ENCODE assay signal across 8 mouse cellular contexts in the genomic region with DNA sequence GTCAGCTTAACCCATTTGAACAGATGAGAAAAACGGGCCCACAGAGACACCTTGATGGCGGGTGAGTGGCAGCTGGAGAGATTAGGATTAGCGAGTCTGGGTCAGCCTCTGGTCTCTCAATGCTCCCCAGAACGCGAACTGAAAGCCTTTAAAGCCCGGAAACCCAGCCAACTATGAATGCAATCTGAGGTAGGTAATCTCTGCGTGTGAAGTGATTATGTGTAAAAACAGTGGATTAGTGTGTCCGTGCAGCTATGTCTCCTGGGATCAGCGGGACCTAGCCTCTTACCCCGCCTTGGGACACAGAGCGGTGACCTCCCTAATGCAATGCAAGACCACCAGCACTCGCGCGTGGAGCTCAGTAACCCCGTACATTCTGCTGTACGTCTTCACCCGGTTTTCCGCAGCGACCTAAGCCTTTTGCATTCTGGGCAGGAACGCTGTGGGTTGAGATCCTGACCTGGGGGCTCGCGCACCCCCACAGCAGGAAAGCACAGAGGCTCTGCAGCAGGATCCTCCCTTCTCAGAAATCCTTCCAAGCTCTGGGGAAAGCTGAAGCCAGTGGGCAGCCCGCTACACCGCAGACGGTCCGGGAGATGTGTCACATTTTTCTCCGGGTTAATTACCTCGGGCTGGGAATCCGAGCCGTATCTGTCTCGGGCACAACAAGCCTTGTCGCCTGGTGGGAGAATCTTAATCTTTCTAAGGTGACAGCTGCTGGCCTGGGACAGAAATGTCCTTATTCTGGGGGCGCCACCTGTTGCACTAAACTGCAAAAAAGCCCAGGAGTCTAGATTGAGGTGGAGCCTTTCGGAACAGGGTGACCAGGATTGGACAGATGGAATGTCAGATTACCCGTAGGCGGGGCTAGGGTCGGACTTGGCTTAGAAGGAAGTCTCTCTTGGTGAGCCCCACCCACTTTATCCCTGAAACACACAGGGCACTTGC. TPM values are rescaled to one million over a fixed set of nuclear protein-coding genes. Genes with fewer than 3 reads are reported as not detected.
DNase-seq lines count a peak whose midpoint lies in the region; ATAC-seq and TF ChIP-seq lines count a peak whose summit lies in the region.

Gene Tmem9 (plus strand): TSS at position 940 of the 948 bp plus-strand sequence.

- TF ChIP-seq CTCF in E14TG2a.4 (conservative IDR thresholded peaks at IDR 0.05; ENCODE audit: low read length) = no peak
- TF ChIP-seq CTCF in bone marrow macrophage, adult 2 months (IDR thresholded peaks at IDR 0.05; ENCODE audit: low read depth, low read length) = no peak
- no peak for TF ChIP-seq CTCF in heart, postnatal 0 days (IDR thresholded peaks at IDR 0.05; ENCODE audit: low read depth)
- TF ChIP-seq CTCF in liver, postnatal 0 days (IDR thresholded peaks at IDR 0.05; ENCODE audit: low read depth) = 0 out of 2 replicates have a peak, but pooled peaks have one; percentile 16

- no peaks in the 10 kb centered on the region for H3K9me3 ChIP-seq in E14TG2a.4 (ENCODE audit: low read length)
- H3K9me3 ChIP-seq in forebrain, embryonic 13.5 days (replicated peaks) = no peaks in the 10 kb centered on the region
- H3K9me3 ChIP-seq in heart, postnatal 0 days (replicated peaks; ENCODE audit: control insufficient read depth, low read length) = peaks cover 4% of the 10 kb centered on the region
- H3K9me3 ChIP-seq in liver, postnatal 0 days (ENCODE audit: low read length) = no peaks in the 10 kb centered on the region
- H3K9me3 ChIP-seq in neural tube, embryonic 13.5 days = no peaks in the 10 kb centered on the region

- H3K4me1 ChIP-seq in E14TG2a.4 (replicated peaks; ENCODE audit: low read depth, low read length) = peaks cover 11% of the 10 kb centered on the region
- H3K4me1 ChIP-seq in bone marrow macrophage, adult 2 months (ENCODE audit: control insufficient read depth, insufficient read depth, low read length) = peaks cover 6% of the 10 kb centered on the region; the same call in 1 of the 2 replicates
- peaks cover 11% of the 10 kb centered on the region for H3K4me1 ChIP-seq in forebrain, embryonic 13.5 days
- H3K4me1 ChIP-seq in heart, postnatal 0 days (ENCODE audit: control insufficient read depth, insufficient read depth) = 0 out of 2 replicates have a peak, but pooled peaks cover 4% of the 10 kb centered on the region
- H3K4me1 ChIP-seq in liver, postnatal 0 days (ENCODE audit: insufficient read depth) = peaks cover 30% of the 10 kb centered on the region
- peaks cover 10% of the 10 kb centered on the region for H3K4me1 ChIP-seq in neural tube, embryonic 13.5 days (replicated peaks)

- WGBS in forebrain, embryonic 13.5 days = 2% methylated on average over 37 of the region's 37 CpGs
- WGBS in heart, postnatal 0 days = 4% methylated on average over 37 of the region's 37 CpGs
- 5% methylated on average over 37 of the region's 37 CpGs for WGBS in liver, postnatal 0 days (ENCODE audit: insufficient replicate concordance)
- WGBS in neural tube, embryonic 13.5 days = 4% methylated on average over 37 of the region's 37 CpGs

- no peak for TF ChIP-seq POLR2A in bone marrow macrophage, adult 2 months (IDR thresholded peaks at IDR 0.05; ENCODE audit: borderline replicate concordance, low read depth, low read length)

- H3K4me3 ChIP-seq in E14TG2a.4 (replicated peaks; ENCODE audit: low read length) = peak within 1 kb of the TSS; percentile 80
- peak within 1 kb of the TSS; percentile 70 for H3K4me3 ChIP-seq in bone marrow macrophage, adult 2 months (ENCODE audit: insufficient read depth, low read length)
- H3K4me3 ChIP-seq in forebrain, embryonic 13.5 days = peak within 1 kb of the TSS; percentile 39
- peak within 1 kb of the TSS; percentile 52 for H3K4me3 ChIP-seq in heart, postnatal 0 days (ENCODE audit: low read depth, low read length)
- peak within 1 kb of the TSS; percentile 64 for H3K4me3 ChIP-seq in liver, postnatal 0 days (ENCODE audit: low read depth, low read length)
- H3K4me3 ChIP-seq in neural tube, embryonic 13.5 days = peak within 1 kb of the TSS; percentile 37

- H3K9ac ChIP-seq in forebrain, embryonic 13.5 days = peak within 1 kb of the TSS; percentile 61
- H3K9ac ChIP-seq in heart, postnatal 0 days (replicated peaks; ENCODE audit: low read depth, low read length) = no peak within 1 kb of the TSS; the same call in 1 of the 2 replicates
- H3K9ac ChIP-seq in liver, postnatal 0 days (replicated peaks) = peak within 1 kb of the TSS; percentile 73
- peak within 1 kb of the TSS; percentile 23; the same call in 1 of the 2 replicates for H3K9ac ChIP-seq in neural tube, embryonic 13.5 days

- H3K27me3 ChIP-seq in E14TG2a.4 (ENCODE audit: insufficient read depth, low read length) = peaks cover 34% of the 10 kb centered on the region
- H3K27me3 ChIP-seq in forebrain, embryonic 13.5 days = peaks cover 24% of the 10 kb centered on the region
- no peaks in the 10 kb centered on the region for H3K27me3 ChIP-seq in heart, postnatal 0 days (ENCODE audit: control insufficient read depth, insufficient read depth, low read length)
- H3K27me3 ChIP-seq in liver, postnatal 0 days (ENCODE audit: insufficient read depth, low read length) = no peaks in the 10 kb centered on the region
- peaks cover 27% of the 10 kb centered on the region for H3K27me3 ChIP-seq in neural tube, embryonic 13.5 days

- H3K4me2 ChIP-seq in forebrain, embryonic 13.5 days = peak within 1 kb of the TSS; percentile 74
- peak within 1 kb of the TSS; percentile 76 for H3K4me2 ChIP-seq in heart, postnatal 0 days (ENCODE audit: low read depth, low read length)
- peak within 1 kb of the TSS; percentile 91 for H3K4me2 ChIP-seq in liver, postnatal 0 days (ENCODE audit: low read depth, low read length)
- peak within 1 kb of the TSS; percentile 60 for H3K4me2 ChIP-seq in neural tube, embryonic 13.5 days

- no peak for TF ChIP-seq EP300 in heart, postnatal 0 days (IDR thresholded peaks at IDR 0.05; ENCODE audit: low read depth)
- 0 out of 2 replicates have a peak, but pooled peaks have one; percentile 51 for TF ChIP-seq EP300 in liver, postnatal 0 days (IDR thresholded peaks at IDR 0.05; ENCODE audit: low read depth)

- H3K27ac ChIP-seq in bone marrow macrophage, adult 2 months (ENCODE audit: insufficient read depth, low read depth, low read length) = no peak within 1 kb of the TSS
- no peak within 1 kb of the TSS for H3K27ac ChIP-seq in forebrain, embryonic 13.5 days
- H3K27ac ChIP-seq in heart, postnatal 0 days (ENCODE audit: low read depth) = no peak within 1 kb of the TSS
- peak within 1 kb of the TSS; percentile 71 for H3K27ac ChIP-seq in liver, postnatal 0 days (ENCODE audit: low read depth)
- no peak within 1 kb of the TSS for H3K27ac ChIP-seq in neural tube, embryonic 13.5 days (replicated peaks)

- ATAC-seq in forebrain, embryonic 13.5 days = peak; percentile 84
- peak; percentile 81 for ATAC-seq in heart, postnatal 0 days (ENCODE audit: insufficient read depth, low read depth)
- peak; percentile 99 for ATAC-seq in liver, postnatal 0 days
- ATAC-seq in neural tube, embryonic 13.5 days (ENCODE audit: low read depth) = peak; percentile 53; the same call in 1 of the 2 replicates

- peak; percentile 33 for DNase-seq in heart, postnatal 0 days (ENCODE audit: low spot score)
- DNase-seq in kidney, postnatal 36 days = peak; percentile 93 to 96
- DNase-seq in liver, postnatal 0 days = peak; percentile 87
- peak; percentile 18 to 29 for DNase-seq in thymus, adult 18-20 months

- no peaks in the 10 kb centered on the region for H3K36me3 ChIP-seq in E14TG2a.4 (ENCODE audit: insufficient read depth, low read length)
- no peaks in the 10 kb centered on the region for H3K36me3 ChIP-seq in forebrain, embryonic 13.5 days (ENCODE audit: poor library complexity, severe bottlenecking)
- H3K36me3 ChIP-seq in heart, postnatal 0 days (replicated peaks; ENCODE audit: control insufficient read depth, insufficient read depth, low read length) = no peaks in the 10 kb centered on the region
- no peaks in the 10 kb centered on the region for H3K36me3 ChIP-seq in liver, postnatal 0 days (replicated peaks; ENCODE audit: insufficient read depth, low read length)
- no peaks in the 10 kb centered on the region for H3K36me3 ChIP-seq in neural tube, embryonic 13.5 days

RNA-seq across cellular contexts. Expression of gene Tmem9, which starts in this region (rescaled TPM):
- 18.2 and 19.9 TPM in 2 replicates for polyA plus RNA-seq in bone marrow macrophage, adult 2 months (2012; ENCODE audit: insufficient read depth, insufficient read length, missing spikeins)
- polyA plus RNA-seq in forebrain, embryonic 13.5 days (2015; fragmentation: Nextera tagmentation; extraction: Ambion mirVana) = 130 and 149 TPM in 2 replicates
- total RNA-seq in heart, postnatal 0 days (2014; rRNA removed; ENCODE audit: low replicate concordance) = 45.3 and 46.0 TPM in 2 replicates
- polyA plus RNA-seq in heart, postnatal 0 days (2015; fragmentation: Nextera tagmentation; extraction: Ambion mirVana) = 51.2 and 57.3 TPM in 2 replicates
- polyA plus RNA-seq in liver, postnatal 0 days (2015; fragmentation: Nextera tagmentation; extraction: Ambion mirVana) = 56.4 and 57.4 TPM in 2 replicates
- 155 and 180 TPM in 2 replicates for polyA plus RNA-seq in neural tube, embryonic 13.5 days (2015; fragmentation: Nextera tagmentation; extraction: Ambion mirVana)

Comparison
In these comparisons a context has a peak if more than half of its experiments do, and no peak if none do; other contexts are left out.
1. DNase-seq: peak in every context shown above with its lines; median percentile 94 in kidney, postnatal 36 days; 87 in liver, postnatal 0 days; 33 in heart, postnatal 0 days; 24 in thymus, adult 18-20 months.